Mouse (Mus musculus): Measurements from ENCODE around the gene Nek5. TPM values are rescaled to one million over a fixed set of nuclear protein-coding genes. Genes with fewer than 3 reads are reported as not detected.
A peak's percentile ranks its signal among the peaks of the same experiment; 100 is the strongest.

The Nek5 gene
- total and polyA plus RNA-seq, 2 experiments = 0.10 to 0.28 TPM

- peak within 1 kb of the TSS; percentile 92 for H3K27ac ChIP-seq (replicated peaks; ENCODE audit: insufficient read depth, low read depth, low read length)
- peak within 1 kb of the TSS; percentile 76 for H3K9ac ChIP-seq (ENCODE audit: low read depth, low read length)
- H3K4me3 ChIP-seq (ENCODE audit: insufficient read depth, low read depth, low read length) = peak within 1 kb of the TSS; percentile 79
- under 1% methylated on average over 32 of the region's 36 CpGs for WGBS
- H3K36me3 ChIP-seq (ENCODE audit: control insufficient read depth, insufficient read depth, low read length) = peaks cover 23% of the 10 kb centered on the region
- no peak for TF ChIP-seq CTCF (IDR thresholded peaks at IDR 0.05; ENCODE audit: low read depth, low read length)
- TF ChIP-seq POLR2A (IDR thresholded peaks at IDR 0.05; ENCODE audit: extremely low read depth, insufficient read depth, low read length) = peak; percentile 93
- H3K79me2 ChIP-seq (ENCODE audit: control insufficient read depth, insufficient read depth, low read length) = peaks cover 11% of the 10 kb centered on the region; the same call in 1 of the 2 replicates
- H3K4me1 ChIP-seq (ENCODE audit: control insufficient read depth, insufficient read depth, low read length) = peaks cover 12% of the 10 kb centered on the region
- DNase-seq (ENCODE audit: extremely low read depth, low read depth, low spot score) = peak; percentile 90
- no peaks in the 10 kb centered on the region for H3K27me3 ChIP-seq (ENCODE audit: control insufficient read depth, insufficient read depth, low read length)
Observed at GRCm38 (mm10) chr8:22060446-22060889, 64.4 kb downstream of the Nek5 start, which contains the start of gene Alg11. Alg11 (plus strand) TSS chr8:22060721.

DNA sequence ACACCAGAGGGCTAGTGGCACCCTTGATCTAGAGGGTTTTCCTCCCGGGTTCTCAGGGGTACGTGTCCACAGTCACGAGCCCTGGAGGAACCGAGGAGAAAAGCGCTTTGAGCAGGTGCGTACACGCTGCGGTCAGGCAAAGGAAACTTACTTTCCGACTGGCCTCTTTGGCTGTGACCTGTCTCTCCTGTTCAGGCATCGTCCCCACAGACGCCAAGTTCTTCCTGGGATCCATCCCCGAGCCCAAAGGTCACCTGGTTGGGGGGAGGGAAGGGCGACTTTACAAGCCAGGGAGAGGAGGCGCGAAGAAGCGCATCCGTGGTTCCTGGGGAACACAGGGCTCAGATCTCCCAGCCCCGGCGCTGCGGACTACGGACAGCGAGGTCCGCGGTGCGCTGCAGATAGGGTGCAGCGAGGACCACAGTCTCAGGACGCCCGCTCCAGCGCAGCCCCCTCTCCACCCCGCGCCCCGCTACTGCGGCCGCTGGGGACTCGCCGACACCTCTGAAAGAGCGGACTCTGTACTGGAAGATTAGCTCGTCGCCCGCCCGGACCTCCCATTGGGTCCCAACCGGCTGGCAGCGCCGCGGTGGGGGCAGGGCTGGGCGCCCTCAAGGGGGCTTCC is 64.9 kb downstream of the Nek5 start, which contains the start of gene Atp7b:
Gene Atp7b, minus strand, starts transcription at position 485 of the 625 bp plus-strand sequence.
- H3K27ac ChIP-seq (replicated peaks; ENCODE audit: insufficient read depth, low read depth, low read length) = peak within 1 kb of the TSS; percentile 92
- peak; percentile 94 for DNase-seq (ENCODE audit: extremely low read depth, low read depth, low spot score)

GRCm38 (mm10) chr8:22059153-22059738 is 65.6 kb downstream of the Nek5 start:
- H3K9ac ChIP-seq (ENCODE audit: low read depth, low read length) = peak overlapping the region; percentile 73
- no peak for DNase-seq (ENCODE audit: extremely low read depth, low read depth, low spot score)
- H3K36me3 ChIP-seq (ENCODE audit: control insufficient read depth, insufficient read depth, low read length) = peaks cover 12% of the 10 kb centered on the region
- H3K4me3 ChIP-seq (ENCODE audit: insufficient read depth, low read depth, low read length) = peak overlapping the region; percentile 71
- WGBS = 19% methylated on average over 11 of the region's 11 CpGs
- peak overlapping the region; percentile 92 for H3K27ac ChIP-seq (replicated peaks; ENCODE audit: insufficient read depth, low read depth, low read length)
- TF ChIP-seq CTCF (IDR thresholded peaks at IDR 0.05; ENCODE audit: low read depth, low read length) = no peak
- H3K79me2 ChIP-seq (ENCODE audit: control insufficient read depth, insufficient read depth, low read length) = peaks cover 9% of the 10 kb centered on the region; the same call in 1 of the 2 replicates
- peaks cover 17% of the 10 kb centered on the region for H3K4me1 ChIP-seq (ENCODE audit: control insufficient read depth, insufficient read depth, low read length)
- H3K27me3 ChIP-seq (ENCODE audit: control insufficient read depth, insufficient read depth, low read length) = no peaks in the 10 kb centered on the region

More for the DNA sequence above, 64.9 kb downstream of the Nek5 start, which contains the start of gene Atp7b:
- TF ChIP-seq POLR2A (IDR thresholded peaks at IDR 0.05; ENCODE audit: extremely low read depth, insufficient read depth, low read length) = peak; percentile 65
- TF ChIP-seq CTCF (IDR thresholded peaks at IDR 0.05; ENCODE audit: low read depth, low read length) = no peak
- peaks cover 9% of the 10 kb centered on the region; the same call in 1 of the 2 replicates for H3K79me2 ChIP-seq (ENCODE audit: control insufficient read depth, insufficient read depth, low read length)
- H3K27me3 ChIP-seq (ENCODE audit: control insufficient read depth, insufficient read depth, low read length) = no peaks in the 10 kb centered on the region
- peaks cover 18% of the 10 kb centered on the region for H3K36me3 ChIP-seq (ENCODE audit: control insufficient read depth, insufficient read depth, low read length)
- H3K9ac ChIP-seq (ENCODE audit: low read depth, low read length) = peak within 1 kb of the TSS; percentile 76
- H3K4me3 ChIP-seq (ENCODE audit: insufficient read depth, low read depth, low read length) = peak within 1 kb of the TSS; percentile 79
- WGBS = under 1% methylated on average over 45 of the region's 46 CpGs
- peaks cover 15% of the 10 kb centered on the region for H3K4me1 ChIP-seq (ENCODE audit: control insufficient read depth, insufficient read depth, low read length)

DNA sequence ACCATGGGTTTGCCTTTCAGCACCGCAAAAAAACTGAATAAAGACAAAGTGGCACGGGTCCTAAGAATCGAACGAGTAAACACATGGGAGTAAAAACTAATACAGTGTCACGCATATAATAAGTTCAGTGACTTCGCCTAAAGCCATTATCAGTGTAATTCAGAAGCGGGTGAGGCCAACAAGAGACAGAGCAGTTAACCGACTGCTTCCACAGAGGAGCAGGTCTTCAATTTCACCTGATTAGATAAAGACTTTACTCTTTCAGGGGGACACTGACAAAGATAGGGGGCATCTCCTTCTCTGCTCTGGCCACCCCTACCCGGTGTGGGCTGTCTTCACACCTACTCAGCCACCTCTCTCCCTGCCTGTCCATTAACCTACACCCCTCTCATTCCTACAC is 66.5 kb downstream of the Nek5 start:
- Histone ChIP-seq H3K4me3 (ENCODE audit: insufficient read depth, low read depth, low read length) (no peak overlapping the region), H3K27me3 (ENCODE audit: control insufficient read depth, insufficient read depth, low read length) (no peaks in the 10 kb centered on the region), H3K36me3 (ENCODE audit: control insufficient read depth, insufficient read depth, low read length) (peaks cover 8% of the 10 kb centered on the region), H3K79me2 (ENCODE audit: control insufficient read depth, insufficient read depth, low read length) (peaks cover 13% of the 10 kb centered on the region), H3K4me1 (ENCODE audit: control insufficient read depth, insufficient read depth, low read length) (peaks cover 22% of the 10 kb centered on the region), H3K9ac (ENCODE audit: low read depth, low read length) (0 out of 2 replicates have a peak overlapping the region, but pooled peaks have one; percentile 6), H3K27ac (replicated peaks; ENCODE audit: insufficient read depth, low read depth, low read length) (no peak overlapping the region)
- 33% methylated on average over 9 of the region's 9 CpGs for WGBS
- no peak for DNase-seq (ENCODE audit: extremely low read depth, low read depth, low spot score)
- no peak for TF ChIP-seq CTCF (IDR thresholded peaks at IDR 0.05; ENCODE audit: low read depth, low read length)
- TF ChIP-seq POLR2A (IDR thresholded peaks at IDR 0.05; ENCODE audit: extremely low read depth, insufficient read depth, low read length) = no peak

- no peak overlapping the region for H3K27ac ChIP-seq (replicated peaks; ENCODE audit: insufficient read depth, low read depth, low read length)
- H3K27me3 ChIP-seq (ENCODE audit: control insufficient read depth, insufficient read depth, low read length) = no peaks in the 10 kb centered on the region
- no peak overlapping the region for H3K9ac ChIP-seq (ENCODE audit: low read depth, low read length)
- WGBS = 86% methylated on average over 3 of the region's 3 CpGs
- no peak for TF ChIP-seq CTCF (IDR thresholded peaks at IDR 0.05; ENCODE audit: low read depth, low read length)
- TF ChIP-seq POLR2A (IDR thresholded peaks at IDR 0.05; ENCODE audit: extremely low read depth, insufficient read depth, low read length) = no peak
- peaks cover 21% of the 10 kb centered on the region for H3K79me2 ChIP-seq (ENCODE audit: control insufficient read depth, insufficient read depth, low read length)
- no peak overlapping the region for H3K4me3 ChIP-seq (ENCODE audit: insufficient read depth, low read depth, low read length)
- no peak for DNase-seq (ENCODE audit: extremely low read depth, low read depth, low spot score)
- peaks cover 22% of the 10 kb centered on the region for H3K4me1 ChIP-seq (ENCODE audit: control insufficient read depth, insufficient read depth, low read length)
- 0 out of 2 replicates have a peak, but pooled peaks cover under 1% of the 10 kb centered on the region for H3K36me3 ChIP-seq (ENCODE audit: control insufficient read depth, insufficient read depth, low read length)
Observed at GRCm38 (mm10) chr8:22056850-22057249, 68.0 kb downstream of the Nek5 start.
